Mouse (Mus musculus) olfactory bulb, adult 2 months (tissue): ENCODE results near the gene Lrmda.

Experiments
- CTCF ChIP-seq: fragments of 200-500 bp; IDR thresholded peaks from 2 replicates; pipeline ENCODE4 v1.5.1; 2012; ENCODE audit warnings: low read depth, mild to moderate bottlenecking, low read length, moderate library complexity; ENCODE audit not compliant: insufficient read depth
- POLR2A ChIP-seq: fragments of 200-500 bp; IDR thresholded peaks from 2 replicates; pipeline ENCODE4 v1.6.1; 2012; ENCODE audit warnings: mild to moderate bottlenecking, low read depth, low read length, moderate library complexity; ENCODE audit not compliant: insufficient read depth

- no peak for TF ChIP-seq CTCF
- TF ChIP-seq POLR2A: no peak
Observed at GRCm38 (mm10) chr14:22899312-22899711, 879.8 kb downstream of the Lrmda start.
